Mouse (Mus musculus) lung, postnatal 0 days (tissue): ENCODE data around the gene Slc25a31.

Source experiments
- CTCF ChIP-seq: IDR thresholded peaks from 2 replicates; pipeline ENCODE4 v1.5.1; 2016; ENCODE audit warnings: antibody characterized with exemption, mild to moderate bottlenecking
- EP300 ChIP-seq: IDR thresholded peaks from 2 replicates; pipeline ENCODE4 v1.6.1; 2016; ENCODE audit warnings: antibody characterized with exemption, mild to moderate bottlenecking, control low read depth

DNA sequence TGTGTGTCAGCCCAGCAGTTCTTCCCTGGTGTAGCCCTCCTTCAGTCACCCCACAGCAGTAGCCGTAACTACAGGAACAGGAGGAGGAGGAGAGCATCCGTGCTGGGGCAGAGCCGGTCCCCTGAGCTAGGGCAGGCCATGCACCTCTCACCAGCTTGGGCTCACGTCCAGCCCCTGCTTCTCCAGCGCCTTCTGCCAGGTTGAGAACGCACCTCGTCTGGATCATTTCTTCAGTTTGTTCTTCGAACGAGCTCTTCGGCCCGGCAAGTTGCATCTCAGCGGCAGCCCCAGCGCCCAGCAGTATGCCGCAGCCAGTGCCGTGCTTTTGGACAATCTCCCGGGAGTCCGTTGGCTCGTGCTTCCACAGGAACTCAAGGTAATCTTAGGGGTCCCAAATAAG lies 25.5 kb upstream of the Slc25a31 start:
- TF ChIP-seq CTCF (no peak), EP300 (no peak)
